Mouse (Mus musculus) stomach, embryonic 14.5 days (tissue): ENCODE measurements around the gene P4htm. TPM values are rescaled to one million over a fixed set of nuclear protein-coding genes. Genes with fewer than 3 reads are reported as not detected.

Experiments
- ATAC-seq: fragments of 200-750 bp; cut with Nextera tagmentation; 2 replicates; pipeline ENCODE4 v1.8.0; 2017; ENCODE audit warnings: low read depth, moderate TSS enrichment; ENCODE audit not compliant: insufficient number of reproducible peaks, insufficient read depth, low FRiP score
- H3K27ac ChIP-seq: fragments of 300-500 bp; sonication (generic); 2 replicates; pipeline ENCODE4 v1.5.1; 2014; ENCODE audit warnings: mild to moderate bottlenecking, low read length, moderate library complexity, mixed read lengths
- H3K27me3 ChIP-seq: fragments of 300-500 bp; sonication (generic); 2 replicates; pipeline ENCODE4 v1.6.1; 2014; ENCODE audit warnings: low read length, control low read depth, mixed read lengths; ENCODE audit not compliant: control insufficient read depth, insufficient read depth
- H3K36me3 ChIP-seq: fragments of 300-500 bp; sonication (generic); 2 replicates; pipeline ENCODE4 v1.6.1; 2014; ENCODE audit warnings: mild to moderate bottlenecking, control low read depth, low read length, moderate library complexity, mixed read lengths; ENCODE audit not compliant: control insufficient read depth, insufficient read depth
- H3K4me1 ChIP-seq: fragments of 300-500 bp; sonication (generic); 2 replicates; pipeline ENCODE4 v1.6.1; 2014; ENCODE audit warnings: low read length, control low read depth, mixed read lengths; ENCODE audit not compliant: control insufficient read depth, insufficient read depth
- H3K4me2 ChIP-seq: fragments of 300-500 bp; sonication (generic); replicated peaks from 2 replicates; pipeline ENCODE4 v1.6.1; 2014; ENCODE audit warnings: low read depth, low read length, control low read depth
- H3K4me3 ChIP-seq: fragments of 300-500 bp; sonication (generic); 2 replicates; pipeline ENCODE4 v1.5.1; 2014; ENCODE audit warnings: low read depth, low read length, control low read depth
- H3K9ac ChIP-seq: fragments of 300-500 bp; sonication (generic); replicated peaks from 2 replicates; pipeline ENCODE4 v1.6.1; 2014; ENCODE audit warnings: low read depth, mild to moderate bottlenecking, control low read depth, low read length, moderate library complexity, mixed read lengths
- H3K9me3 ChIP-seq: fragments of 300-500 bp; sonication (generic); 2 replicates; pipeline ENCODE4 v1.6.1; 2016; ENCODE audit warnings: low read depth, low read length, control low read depth; ENCODE audit not compliant: control insufficient read depth
- WGBS: fragments of 180-500 bp; shearing (Covaris S2); extraction: QIAGEN DNeasy Blood & Tissue Kit; methylation state at CpG from one replicate; pipeline ENCODE4 v1.1.7; 2014; 5-methylcytosine and 5-hydroxymethylcytosine counted together
- microRNA counts: library from miRNA; unstranded; fragments of <30 nt; microRNA quantifications from one replicate; lab custom pipeline; 2016
- microRNA-seq: library from miRNA; unstranded; fragments of <30 nt; microRNA quantifications from one replicate; pipeline ENCODE4, GENCODE M21; 2016
- polyA plus RNA-seq: library from polyadenylated mRNA; unstranded; fragments of >200 nt; fragmentation: Nextera tagmentation; extraction: Ambion mirVana; gene quantifications from 2 replicates; pipeline ENCODE4 v1.2.1, GENCODE M21; 2014

The P4htm gene
- polyA plus RNA-seq, 1 experiment from 2014 or later, result 6.2 TPM

DNA sequence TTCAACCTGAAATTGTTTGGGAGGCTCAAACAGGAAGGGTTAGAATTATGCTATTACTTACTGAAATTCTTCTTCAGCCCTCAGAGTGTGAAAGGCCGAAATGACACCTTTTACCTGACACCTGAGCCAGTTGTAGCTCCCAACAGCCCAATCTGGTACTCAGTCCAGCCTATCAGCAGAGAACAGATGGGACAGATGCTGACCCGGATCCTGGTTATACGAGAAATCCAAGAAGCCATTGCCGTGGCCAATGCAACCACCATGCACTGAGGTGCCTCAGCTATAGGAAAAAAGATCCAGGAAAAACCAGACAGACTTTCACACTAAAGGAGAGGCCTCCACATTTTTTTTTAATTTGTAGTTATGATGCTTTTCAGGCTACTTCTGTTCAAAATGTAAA lies 38.3 kb downstream of the P4htm start:
- 88% methylated on average over 4 of the region's 4 CpGs for WGBS
- peaks cover 6% of the 10 kb centered on the region; the same call in 1 of the 2 replicates for H3K4me1 ChIP-seq
- H3K4me3 ChIP-seq, result no peak overlapping the region
- ATAC-seq, result no peak
- no peaks in the 10 kb centered on the region for H3K27me3 ChIP-seq
- H3K36me3 ChIP-seq, result peaks cover 64% of the 10 kb centered on the region
- no peak overlapping the region for H3K9ac ChIP-seq
- H3K4me2 ChIP-seq, result no peak overlapping the region
- H3K27ac ChIP-seq, result no peak overlapping the region
- no peaks in the 10 kb centered on the region for H3K9me3 ChIP-seq

DNA sequence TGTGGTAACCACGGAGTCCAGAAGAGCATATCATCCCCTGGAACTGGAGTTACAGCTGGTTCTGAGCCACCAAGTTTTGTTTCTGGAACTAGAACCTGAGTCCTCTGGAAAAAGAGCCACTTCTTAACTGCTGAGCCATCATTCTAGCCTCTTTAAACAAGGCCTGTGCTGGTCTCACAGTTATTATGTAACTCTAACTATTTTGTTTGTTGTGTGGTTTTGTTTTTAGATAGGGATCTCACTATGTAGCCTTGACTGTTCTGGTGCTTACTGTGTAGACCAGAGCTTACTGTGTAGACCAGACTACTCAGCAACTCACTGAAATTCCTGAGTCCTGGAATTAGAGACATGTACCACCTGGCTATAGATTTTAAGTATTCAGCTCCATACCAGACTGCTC lies 50.6 kb downstream of the P4htm start:
- no peak overlapping the region for H3K4me3 ChIP-seq
- 94% methylated on average over 1 of the region's 1 CpGs for WGBS
- no peaks in the 10 kb centered on the region for H3K9me3 ChIP-seq
- H3K27me3 ChIP-seq, result no peaks in the 10 kb centered on the region
- peaks cover 70% of the 10 kb centered on the region for H3K36me3 ChIP-seq
- no peaks in the 10 kb centered on the region for H3K4me1 ChIP-seq
- no peak overlapping the region for H3K9ac ChIP-seq
- no peak overlapping the region for H3K4me2 ChIP-seq
- ATAC-seq, result no peak
- no peak overlapping the region for H3K27ac ChIP-seq

DNA sequence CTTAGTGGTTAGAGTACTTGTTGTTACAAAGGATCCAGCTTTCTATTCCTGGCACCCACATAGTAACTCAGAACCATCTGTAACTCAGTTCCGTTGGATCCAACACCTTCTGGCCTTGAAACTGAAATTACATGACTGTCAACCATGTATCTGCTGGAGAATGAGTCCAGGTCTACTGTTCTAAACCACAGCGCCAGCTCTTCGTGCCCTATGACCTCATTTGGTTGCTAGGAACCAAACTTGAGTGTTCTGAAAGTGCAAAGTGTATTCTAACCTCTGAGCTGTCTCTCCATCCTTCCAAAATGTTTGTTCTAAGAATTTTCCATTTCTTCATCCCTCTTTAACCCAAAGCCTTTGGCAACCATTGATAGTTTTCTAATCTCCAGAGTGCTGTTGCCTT lies 51.5 kb downstream of the P4htm start:
- no peak for ATAC-seq

DNA sequence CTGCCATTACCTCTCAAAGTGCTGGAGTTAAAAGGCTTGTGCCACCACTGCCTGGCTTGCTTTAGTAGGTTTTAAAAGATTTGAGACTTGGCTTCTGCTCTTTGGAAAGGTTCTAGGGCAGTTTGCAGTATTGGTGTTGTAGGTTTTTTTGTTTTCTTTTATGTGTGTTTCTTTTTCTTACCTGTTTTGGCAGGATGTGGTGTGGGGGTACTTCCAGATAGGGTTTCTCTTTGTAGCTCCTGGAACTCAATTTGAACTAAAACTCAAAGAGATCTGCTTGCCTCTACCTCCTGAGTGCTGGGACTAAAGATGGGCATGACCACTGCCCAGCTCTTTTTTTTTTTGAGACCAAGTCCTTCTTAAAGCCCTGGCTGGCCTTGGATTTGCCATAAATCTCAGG lies 56.6 kb downstream of the P4htm start:
- H3K4me3 ChIP-seq, result no peak overlapping the region
- H3K9ac ChIP-seq, result no peak overlapping the region
- no peaks in the 10 kb centered on the region for H3K27me3 ChIP-seq
- no peak overlapping the region for H3K4me2 ChIP-seq
- no peaks in the 10 kb centered on the region for H3K9me3 ChIP-seq
- peaks cover 68% of the 10 kb centered on the region for H3K36me3 ChIP-seq
- H3K4me1 ChIP-seq, result no peaks in the 10 kb centered on the region
- ATAC-seq, result no peak
- H3K27ac ChIP-seq, result no peak overlapping the region

More for the DNA sequence above, 51.5 kb downstream of the P4htm start:
- Histone ChIP-seq H3K9ac (no peak overlapping the region), H3K27ac (no peak overlapping the region), H3K4me2 (no peak overlapping the region), H3K4me1 (no peaks in the 10 kb centered on the region), H3K27me3 (no peaks in the 10 kb centered on the region), H3K9me3 (no peaks in the 10 kb centered on the region), H3K4me3 (no peak overlapping the region), H3K36me3 (peaks cover 75% of the 10 kb centered on the region)
- 92% methylated on average over 3 of the region's 3 CpGs for WGBS

- H3K4me3 ChIP-seq, result no peak overlapping the region
- 94% methylated on average over 1 of the region's 1 CpGs for WGBS
- H3K27ac ChIP-seq, result no peak overlapping the region
- no peaks in the 10 kb centered on the region for H3K9me3 ChIP-seq
- no peak for ATAC-seq
- H3K4me1 ChIP-seq, result no peaks in the 10 kb centered on the region
- H3K9ac ChIP-seq, result no peak overlapping the region
- no peaks in the 10 kb centered on the region for H3K27me3 ChIP-seq
- H3K36me3 ChIP-seq, result peaks cover 64% of the 10 kb centered on the region
- no peak overlapping the region for H3K4me2 ChIP-seq
Measured at GRCm38 (mm10) chr9:108531496-108531895, 66.0 kb downstream of the P4htm start.

GRCm38 (mm10) chr9:108530954-108531353 lies 66.5 kb downstream of the P4htm start:
- no peak for ATAC-seq
- 84% methylated on average over 1 of the region's 1 CpGs for WGBS
- Histone ChIP-seq H3K4me1 (no peaks in the 10 kb centered on the region), H3K27me3 (no peaks in the 10 kb centered on the region), H3K4me2 (no peak overlapping the region), H3K36me3 (peaks cover 62% of the 10 kb centered on the region), H3K27ac (no peak overlapping the region), H3K4me3 (no peak overlapping the region), H3K9me3 (no peaks in the 10 kb centered on the region), H3K9ac (no peak overlapping the region)

MicroRNAs encoded within 50 kb of the gene (microRNA counts, 519-probe panel; counts per million panel counts)
- microRNA mmu-miR-191 (lab: Ali Mortazavi, UCI) (3,211 counts per million, percentile 60 among the panel's probes with 10 or more counts), microRNA mmu-miR-425 (lab: Ali Mortazavi, UCI) (2,787 counts per million, percentile 48 among the panel's probes with 10 or more counts)

Small RNAs within 50 kb of the gene (microRNA-seq; reads per million reads assigned to microRNA genes)
- not detected for gene Gm24083
- gene Mir191, result not detected
- gene Mir425, result 2,019 reads per million, percentile 80 among the genes with 10 or more reads in this experiment

Other genes starting within 250 kb of the P4htm start
- 102 and 103 TPM in 2 replicates for gene Usp4, start 249.8 kb downstream of the P4htm start, polyA plus RNA-seq
- 0.72 and 0.87 TPM in 2 replicates for gene 1700102P08Rik, start 204.9 kb downstream of the P4htm start, polyA plus RNA-seq
- gene Ccdc36, start 169.2 kb downstream of the P4htm start, polyA plus RNA-seq, result 1.9 and 2.5 TPM in 2 replicates
- gene BC048562, start 161.2 kb downstream of the P4htm start, polyA plus RNA-seq, result not detected in 2 replicates
- gene Ccdc71, start 137.1 kb downstream of the P4htm start, polyA plus RNA-seq, result 48.2 and 49.9 TPM in 2 replicates
- gene Klhdc8b, start 136.1 kb downstream of the P4htm start, polyA plus RNA-seq, result 64.0 and 64.9 TPM in 2 replicates
- gene Lamb2, start 117.9 kb downstream of the P4htm start, polyA plus RNA-seq, result 38.7 and 43.7 TPM in 2 replicates
- gene Usp19, start 107.1 kb downstream of the P4htm start, polyA plus RNA-seq, result 49.5 and 54.4 TPM in 2 replicates
- gene Qars, start 90.0 kb downstream of the P4htm start, polyA plus RNA-seq, result 113 and 114 TPM in 2 replicates
- 120 and 121 TPM in 2 replicates for gene Qrich1, start 80.9 kb downstream of the P4htm start, polyA plus RNA-seq
- gene Impdh2, start 37.4 kb downstream of the P4htm start, polyA plus RNA-seq, result 193 and 198 TPM in 2 replicates
- 40.7 and 45.2 TPM in 2 replicates for gene Ndufaf3, start 30.2 kb downstream of the P4htm start, polyA plus RNA-seq
- gene Dalrd3, start 27.8 kb downstream of the P4htm start, polyA plus RNA-seq, result 114 and 135 TPM in 2 replicates
- 85.0 and 88.4 TPM in 2 replicates for gene Wdr6, start 18.9 kb downstream of the P4htm start, polyA plus RNA-seq
- gene Arih2, start 51.7 kb upstream of the P4htm start, polyA plus RNA-seq, result 36.2 and 36.8 TPM in 2 replicates
- 21.9 and 25.2 TPM in 2 replicates for gene Slc25a20, start 64.4 kb upstream of the P4htm start, polyA plus RNA-seq
- 30.4 and 33.6 TPM in 2 replicates for gene Prkar2a, start 91.6 kb upstream of the P4htm start, polyA plus RNA-seq
- 118 and 123 TPM in 2 replicates for gene Ip6k2, start 186.1 kb upstream of the P4htm start, polyA plus RNA-seq
- gene Nckipsd, start 210.7 kb upstream of the P4htm start, polyA plus RNA-seq, result 11.9 and 15.3 TPM in 2 replicates
- 1.3 and 1.8 TPM in 2 replicates for gene Celsr3, start 228.7 kb upstream of the P4htm start, polyA plus RNA-seq